Mouse (Mus musculus) inflammation-experienced regulatory T-cells, adult 16 weeks (primary cell): ENCODE results near the gene Gabrb3. TPM values are rescaled to one million over a fixed set of nuclear protein-coding genes. Genes with fewer than 3 reads are reported as not detected.

Experiments used
- polyA plus RNA-seq: library from polyadenylated mRNA; unstranded; fragments of 100-300 nt; shearing (Covaris generic); gene quantifications from one replicate; pipeline ENCODE4 v1.2.1, GENCODE M21; 2017

Gabrb3 gene
- not detected for polyA plus RNA-seq

GRCm38 (mm10) chr7:57419392-57419791, at the start of gene Gabrb3:
Gene Gabrb3 (plus strand): TSS chr7:57419692.

DNA sequence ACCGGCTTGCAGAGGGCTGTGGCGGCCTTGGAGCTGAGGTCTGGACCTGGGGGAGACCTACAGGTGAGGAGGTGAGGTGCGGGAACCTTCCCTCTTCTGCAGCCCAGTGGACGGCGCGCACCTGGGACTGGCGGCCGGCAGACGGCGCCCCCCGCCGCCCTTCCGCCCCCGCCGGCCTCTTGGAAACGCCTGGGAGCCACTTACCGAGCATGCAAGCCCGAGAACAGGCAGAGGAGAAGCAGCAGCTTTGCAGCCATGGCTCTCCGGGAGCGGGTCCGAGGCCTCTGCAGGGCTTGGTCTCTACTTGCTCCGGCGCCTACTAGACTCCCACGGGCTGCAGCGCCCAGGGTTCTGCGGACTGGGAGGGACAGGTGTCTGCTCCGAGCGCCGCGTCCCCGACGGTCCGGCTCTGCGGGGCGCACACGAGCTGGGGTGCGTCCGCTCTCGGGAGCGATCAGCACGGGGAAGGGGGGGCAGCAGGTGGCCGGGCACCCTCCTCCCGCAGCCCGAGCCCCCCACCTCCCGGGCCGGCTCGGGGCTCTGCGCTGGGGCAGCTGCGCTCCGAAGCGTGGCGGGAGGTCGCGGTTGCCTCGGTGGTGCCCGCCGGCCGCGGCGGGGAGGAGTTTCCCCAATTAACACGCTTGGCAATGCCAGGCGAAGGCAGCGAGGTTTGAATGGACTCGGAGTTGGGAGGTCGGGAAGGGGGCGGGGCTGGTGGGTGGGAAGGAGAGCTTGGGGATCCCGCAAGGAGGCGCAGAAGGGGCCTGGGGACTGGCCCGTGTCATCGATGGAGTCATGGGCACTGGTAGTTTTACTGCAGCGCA, 32.8 kb upstream of the Gabrb3 start, which contains the start of gene Gabrg3:
Gene Gabrg3 (minus strand): TSS at position 672 of the 824 bp plus-strand sequence.

DNA sequence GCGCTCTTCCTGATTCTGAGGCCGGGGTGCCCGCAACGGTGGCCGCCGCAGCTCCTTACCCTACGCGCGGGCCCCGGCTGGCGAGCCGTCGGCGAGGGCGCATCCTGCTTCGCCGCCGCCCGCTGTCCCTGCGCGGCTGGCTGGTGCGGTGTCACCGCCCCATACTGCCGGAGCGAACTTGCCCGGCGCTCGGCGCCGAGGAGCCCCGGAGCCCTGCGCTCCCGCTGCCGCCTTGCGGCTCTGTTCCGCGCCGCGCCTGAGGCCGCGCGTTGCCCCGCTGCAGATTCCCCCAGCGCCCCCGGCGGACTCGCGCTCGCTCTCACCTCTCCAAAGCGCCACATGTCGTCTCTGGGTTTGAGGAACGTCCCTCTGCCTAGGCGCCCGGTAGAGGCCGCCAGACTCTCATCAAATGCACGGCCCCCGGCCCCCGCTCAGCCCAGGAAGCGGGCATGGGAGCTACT, 90.2 kb downstream of the Gabrb3 start, which contains the start of gene Gabra5:
Gene Gabra5 (minus strand): TSS at position 379 of the 461 bp plus-strand sequence.

Other genes with a start within 250 kb of the Gabrb3 start
- gene Gabrg3, start 32.5 kb upstream of the Gabrb3 start, polyA plus RNA-seq: not detected
- gene Gabra5, start 90.4 kb downstream of the Gabrb3 start, polyA plus RNA-seq: not detected